Mouse (Mus musculus) cerebellum, adult 18-20 months (tissue): Measurements from ENCODE around the gene Fancg.
"Not testable (repeated sequence)": the region's sequence is repeated elsewhere in the genome, so short reads cannot be mapped to it uniquely, and the experiment has no call there.

ENCODE experiments used
- DNase-seq, 2 experiments: peaks; one replicate each; pipeline ENCODE4 v3.0.0; 2021

Gene Fancg

DNA sequence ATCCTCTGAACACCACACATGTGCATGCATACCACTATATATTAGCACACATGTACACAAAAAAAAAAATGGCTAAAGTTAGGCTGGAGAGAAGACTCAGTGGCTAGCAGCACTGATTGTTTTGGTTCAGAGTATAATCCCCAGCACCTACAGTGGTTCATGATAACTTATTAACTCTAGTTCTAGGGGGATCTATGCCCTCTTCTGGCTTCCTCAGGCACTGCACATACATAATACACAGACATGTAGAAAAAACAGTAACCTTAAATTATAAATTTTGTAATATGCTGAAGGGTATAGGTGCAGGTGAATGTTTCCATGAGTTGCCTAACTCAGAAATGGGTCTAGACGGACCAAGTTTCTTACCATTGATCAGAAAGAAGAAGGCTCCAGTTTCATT is 22.0 kb downstream of the Fancg start:
- no peak for DNase-seq

DNA sequence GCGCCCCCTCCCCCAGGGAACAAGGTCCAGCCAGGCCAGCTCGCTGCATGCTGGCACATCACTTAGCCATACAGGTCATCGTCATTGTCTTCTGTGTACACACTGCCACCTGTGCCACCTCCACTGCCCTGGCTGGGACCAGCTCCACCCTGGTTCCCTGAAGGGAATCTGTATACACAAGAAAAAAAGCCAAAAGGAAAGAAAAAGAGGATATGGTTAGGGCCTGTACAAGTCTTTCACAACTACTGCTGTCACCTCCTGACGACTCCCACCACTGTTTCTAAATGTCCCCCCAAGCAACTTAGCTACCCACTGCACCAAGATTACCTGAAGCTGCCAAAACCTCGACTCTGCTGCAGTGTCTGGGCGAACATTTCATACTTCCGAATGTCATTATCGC is 29.8 kb downstream of the Fancg start:
- not testable (repeated sequence) for DNase-seq

DNA sequence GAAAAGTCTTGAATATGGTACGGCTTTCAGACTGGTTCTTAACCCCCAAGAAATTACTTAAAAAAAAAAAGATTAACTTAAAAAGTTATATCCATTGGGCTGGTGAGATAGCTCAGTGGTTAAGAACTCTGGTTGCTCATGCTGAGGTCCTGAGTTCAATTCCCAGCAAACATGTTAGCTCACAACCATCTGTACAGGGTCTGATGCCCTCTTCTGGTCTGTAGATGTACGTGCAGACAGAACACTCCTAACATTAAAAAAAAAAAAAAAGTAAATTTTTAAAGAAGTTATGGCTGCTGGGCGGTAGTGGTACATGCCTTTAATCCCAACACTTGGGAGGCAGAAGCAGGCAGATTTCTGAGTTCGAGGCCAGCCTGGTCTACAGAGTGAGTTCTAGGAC is 32.2 kb downstream of the Fancg start:
- DNase-seq = no peak

DNA sequence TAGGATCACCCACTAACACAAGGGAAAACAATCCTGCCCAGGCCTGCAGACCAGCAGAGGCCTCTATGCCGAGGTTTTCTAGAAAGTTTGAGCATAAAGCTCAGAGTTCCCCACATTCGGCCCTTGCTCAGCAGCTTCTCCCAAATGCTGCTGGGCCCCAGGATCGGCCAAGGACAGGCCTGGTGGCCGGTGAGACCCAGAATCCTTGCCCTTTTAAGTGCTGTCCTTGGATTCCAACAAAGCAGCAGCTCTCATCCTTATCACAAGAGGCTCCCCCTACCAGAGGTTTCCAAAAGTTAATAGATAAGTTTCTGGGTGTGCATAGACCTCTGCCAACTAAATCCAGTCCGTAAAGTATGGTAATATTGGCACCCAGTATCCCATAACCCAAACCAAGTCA is 36.4 kb downstream of the Fancg start:
- DNase-seq = no peak

DNA sequence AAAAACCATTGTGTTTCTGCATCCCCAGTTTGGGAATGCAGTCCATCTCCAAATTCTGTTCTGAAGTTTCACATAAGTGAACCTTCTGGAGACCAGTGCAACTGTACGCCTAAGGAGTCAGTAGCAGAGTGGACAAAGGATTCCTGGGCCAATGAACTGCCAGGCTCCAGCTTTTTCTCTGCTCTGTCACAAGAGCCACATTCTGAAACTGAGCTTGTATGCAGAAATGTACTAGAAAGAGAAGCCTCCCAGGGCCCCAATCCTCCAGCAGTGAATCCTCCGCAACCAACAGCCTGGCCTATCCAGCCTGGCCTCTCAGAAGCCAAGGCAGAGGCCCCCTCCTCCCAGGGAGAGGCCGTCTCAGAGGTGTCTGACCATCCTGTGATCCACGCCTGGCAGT is 37.4 kb downstream of the Fancg start:
- no peak for DNase-seq

DNA sequence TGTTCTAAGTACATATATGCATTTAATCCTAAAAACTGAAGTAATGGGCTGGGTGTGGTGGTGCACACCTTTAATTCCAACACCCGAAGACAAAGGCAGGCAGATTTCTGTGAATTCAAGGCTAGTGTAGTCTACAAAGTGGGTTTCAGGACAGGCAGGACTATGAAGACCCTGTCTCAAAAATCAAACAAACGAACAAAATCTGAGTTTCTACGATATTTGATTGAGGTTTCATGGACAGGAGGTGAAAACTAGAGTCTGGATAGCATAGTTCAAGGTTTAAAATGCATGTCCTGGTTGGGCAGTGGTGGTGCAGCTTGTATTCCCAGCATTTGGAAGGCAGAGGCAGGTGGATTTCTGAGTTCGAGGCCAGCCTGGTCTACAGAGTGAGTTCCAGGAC is 41.0 kb downstream of the Fancg start, which contains the start of gene 1700022I11Rik:
Gene 1700022I11Rik (plus strand): TSS at position 301 of the 400 bp plus-strand sequence.
- no peak for DNase-seq

DNA sequence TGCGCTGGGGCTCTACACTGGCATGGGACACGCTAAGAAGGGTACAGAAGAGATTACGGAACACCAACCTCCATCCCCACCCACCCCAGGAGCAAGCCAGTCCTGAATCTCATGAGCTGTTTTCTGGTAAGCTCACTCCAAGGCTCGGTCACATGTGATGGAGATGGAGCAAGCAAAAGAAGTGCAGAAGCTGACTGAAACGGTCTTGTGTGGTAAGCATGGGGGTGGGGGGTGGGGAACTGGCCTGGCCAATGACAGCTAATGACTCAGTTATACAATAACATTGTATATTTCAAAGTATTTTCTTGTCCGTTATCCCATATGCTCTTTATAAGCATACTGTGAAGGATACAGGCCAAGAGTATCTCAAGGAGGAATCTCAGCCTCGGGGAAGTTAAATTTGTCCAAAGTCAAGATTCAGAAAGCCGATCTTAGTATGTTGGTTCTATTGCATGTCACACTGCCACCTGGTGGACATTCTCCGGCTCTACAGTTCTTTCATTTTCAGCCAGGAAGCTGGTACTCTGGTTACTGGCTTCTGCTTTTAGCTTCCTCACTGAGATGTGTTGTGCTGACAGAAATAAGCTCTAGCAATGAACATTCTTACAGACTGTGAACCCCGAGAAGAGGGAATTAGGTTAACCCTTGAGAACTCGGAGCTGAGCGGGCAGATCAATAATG is 45.1 kb downstream of the Fancg start:
- peak; percentile 38 to 65 for DNase-seq

DNA sequence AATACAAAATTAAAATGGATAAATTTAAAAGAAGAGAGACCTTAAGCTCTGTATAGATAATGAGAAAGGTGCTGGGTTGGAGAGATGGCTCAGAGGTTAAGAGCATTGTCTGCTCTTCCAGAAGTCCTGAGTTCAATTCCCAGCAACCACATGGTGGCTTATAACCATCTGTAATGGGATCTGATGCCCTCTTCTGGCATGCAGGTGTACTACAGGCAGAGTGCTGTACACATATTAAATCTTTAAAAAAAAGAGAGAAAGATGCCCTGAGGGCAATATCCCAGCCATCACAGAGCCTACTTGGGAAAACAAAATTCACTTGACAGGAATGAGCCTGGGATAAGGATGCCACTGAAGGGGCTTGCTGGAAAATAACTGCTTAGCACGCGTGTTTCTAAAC is 46.8 kb downstream of the Fancg start:
- DNase-seq = no peak

DNA sequence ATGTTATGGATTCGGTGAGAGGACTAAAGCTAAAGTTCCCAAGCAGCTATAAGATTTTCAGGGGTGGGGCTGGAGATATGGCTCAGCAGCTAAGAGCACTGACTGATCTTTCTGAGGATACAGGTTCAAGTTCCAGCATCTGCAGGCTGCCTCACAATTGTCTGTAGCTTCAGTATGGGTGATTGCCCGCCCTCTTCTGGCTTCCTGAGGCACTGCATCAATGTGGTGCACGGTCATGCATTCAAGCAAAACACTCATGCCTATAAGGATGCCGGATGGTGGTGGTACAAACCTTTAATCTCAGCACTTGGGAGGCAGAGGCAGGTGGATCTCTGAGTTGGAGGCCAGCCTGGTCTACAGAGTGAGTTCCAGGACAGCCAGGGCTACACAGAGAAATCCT is 48.7 kb downstream of the Fancg start:
- peak; percentile 67 to 69 for DNase-seq

DNA sequence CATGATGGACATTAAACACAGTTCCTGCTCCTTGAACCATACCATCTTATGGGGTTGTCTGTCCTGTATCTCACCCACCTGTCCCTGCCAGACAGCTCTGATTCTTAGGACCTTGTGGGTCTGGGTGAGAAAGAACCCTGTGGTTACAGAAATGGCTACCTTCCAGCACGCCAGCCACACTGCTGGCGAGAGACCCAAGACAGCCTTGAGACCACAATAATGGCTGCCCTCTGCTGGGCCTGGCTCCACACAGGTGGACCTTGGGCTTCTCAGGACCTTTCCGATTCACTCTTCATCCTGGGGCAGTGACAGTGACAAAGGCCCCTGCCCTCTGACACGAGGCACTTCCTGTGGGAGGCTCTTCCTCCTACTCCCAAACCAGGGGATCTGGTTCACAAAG is 50.9 kb downstream of the Fancg start:
- no peak for DNase-seq

DNA sequence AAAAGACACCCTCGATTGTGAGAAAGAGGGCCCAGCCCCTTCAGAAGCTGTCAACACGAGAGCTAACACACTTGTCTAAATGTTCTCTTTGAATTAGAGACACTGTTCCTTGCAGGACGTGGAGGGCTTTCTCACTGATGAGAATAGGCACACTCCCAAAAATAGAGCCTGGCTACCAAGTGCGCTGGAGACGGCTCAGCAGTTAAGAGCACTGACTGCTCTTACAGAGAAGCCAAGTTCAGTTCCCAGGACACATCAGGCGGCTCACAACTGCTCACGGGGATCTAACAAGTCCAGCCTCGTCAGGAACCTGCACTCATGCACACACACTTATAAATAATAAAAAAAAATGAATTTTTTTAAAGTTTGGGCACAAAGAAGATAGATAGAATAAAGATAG is 51.4 kb downstream of the Fancg start:
- DNase-seq = no peak

DNA sequence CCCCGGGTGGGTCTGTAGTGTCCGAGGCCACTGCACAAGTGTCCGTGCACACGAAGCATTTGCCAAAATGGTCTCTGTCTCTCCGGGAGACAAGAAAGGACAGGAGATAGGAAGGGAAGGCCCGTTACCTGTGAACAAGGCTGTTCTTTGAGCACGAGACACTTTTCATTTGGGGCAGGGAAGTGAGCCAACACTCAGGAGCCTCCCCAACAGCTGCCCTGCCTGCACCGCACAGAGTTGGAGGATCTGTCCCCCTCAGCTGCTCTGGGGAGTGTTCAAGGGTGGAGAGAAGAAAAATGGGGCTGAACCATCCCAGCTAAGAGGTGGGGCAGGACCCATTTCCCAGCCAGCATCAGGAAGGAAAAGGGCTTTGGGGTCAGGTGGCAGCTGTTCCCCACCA is 52.3 kb downstream of the Fancg start:
- DNase-seq = no peak

DNA sequence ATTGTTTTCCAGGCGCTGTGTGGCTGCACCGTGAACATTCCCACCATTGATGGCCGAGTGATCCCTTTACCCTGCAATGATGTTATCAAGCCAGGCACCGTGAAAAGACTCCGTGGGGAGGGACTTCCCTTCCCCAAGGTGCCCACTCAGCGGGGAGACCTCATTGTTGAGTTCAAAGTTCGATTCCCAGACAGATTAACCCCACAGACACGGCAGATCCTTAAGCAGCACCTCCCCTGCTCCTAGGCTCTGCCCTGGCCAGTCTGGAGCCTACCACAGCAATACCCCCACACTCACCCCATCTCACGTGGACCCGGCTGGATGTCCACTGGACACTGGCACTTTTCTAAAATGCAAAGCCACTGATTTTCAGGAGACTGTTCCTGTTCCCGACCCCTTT is 53.0 kb downstream of the Fancg start:
- no peak for DNase-seq

DNA sequence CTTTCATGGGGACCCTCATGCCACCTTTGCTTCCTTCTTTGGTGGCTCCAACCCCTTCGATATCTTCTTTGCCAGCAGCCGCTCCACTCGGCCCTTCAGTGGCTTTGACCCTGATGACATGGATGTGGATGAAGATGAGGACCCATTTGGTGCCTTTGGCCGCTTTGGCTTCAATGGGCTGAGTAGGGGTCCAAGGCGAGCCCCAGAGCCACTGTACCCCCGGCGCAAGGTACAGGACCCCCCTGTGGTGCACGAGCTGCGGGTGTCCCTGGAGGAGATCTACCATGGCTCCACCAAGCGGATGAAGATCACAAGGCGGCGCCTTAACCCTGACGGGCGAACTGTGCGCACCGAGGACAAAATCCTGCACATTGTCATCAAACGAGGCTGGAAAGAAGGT is 53.7 kb downstream of the Fancg start:
- no peak for DNase-seq

DNA sequence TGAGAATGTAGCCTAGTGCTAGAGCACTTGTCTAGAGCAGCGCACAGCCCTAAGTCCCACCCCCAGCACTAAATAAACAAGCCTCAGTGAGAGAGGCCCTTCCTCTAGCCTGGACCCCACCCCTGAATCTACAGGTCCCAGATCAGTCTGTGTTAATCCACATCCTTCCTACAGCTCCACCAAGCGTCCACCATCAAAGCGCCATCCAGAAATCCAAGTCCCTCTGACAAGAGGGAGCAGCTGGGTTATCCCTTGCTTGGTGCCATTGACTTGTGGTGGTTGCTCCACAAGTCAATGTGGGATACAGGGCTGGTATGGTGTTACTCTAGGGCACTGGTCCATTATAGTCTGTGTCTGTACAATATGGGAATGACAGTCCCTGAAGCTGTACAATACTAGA is 55.1 kb downstream of the Fancg start:
- no peak for DNase-seq

DNA sequence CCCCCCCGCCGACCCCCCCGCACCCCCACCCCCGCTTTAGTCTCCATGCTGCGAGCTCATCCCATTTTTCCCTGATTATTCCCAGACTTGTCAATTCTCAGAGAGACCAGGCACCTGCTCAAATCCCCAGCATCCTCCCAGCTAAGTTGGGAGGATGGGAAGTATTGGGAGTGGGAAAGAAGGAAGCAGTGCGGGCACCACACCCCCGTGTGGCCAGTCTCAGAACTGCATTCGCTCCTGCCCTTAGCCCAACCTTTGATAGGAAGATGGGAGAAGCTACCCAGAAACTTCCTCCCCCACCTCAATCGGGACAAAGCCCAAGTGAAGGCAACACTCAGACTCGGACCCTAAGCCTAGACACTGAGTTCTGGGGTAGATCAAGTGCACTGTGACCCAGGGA is 56.0 kb downstream of the Fancg start:
- DNase-seq = peak; percentile 80 to 89

DNA sequence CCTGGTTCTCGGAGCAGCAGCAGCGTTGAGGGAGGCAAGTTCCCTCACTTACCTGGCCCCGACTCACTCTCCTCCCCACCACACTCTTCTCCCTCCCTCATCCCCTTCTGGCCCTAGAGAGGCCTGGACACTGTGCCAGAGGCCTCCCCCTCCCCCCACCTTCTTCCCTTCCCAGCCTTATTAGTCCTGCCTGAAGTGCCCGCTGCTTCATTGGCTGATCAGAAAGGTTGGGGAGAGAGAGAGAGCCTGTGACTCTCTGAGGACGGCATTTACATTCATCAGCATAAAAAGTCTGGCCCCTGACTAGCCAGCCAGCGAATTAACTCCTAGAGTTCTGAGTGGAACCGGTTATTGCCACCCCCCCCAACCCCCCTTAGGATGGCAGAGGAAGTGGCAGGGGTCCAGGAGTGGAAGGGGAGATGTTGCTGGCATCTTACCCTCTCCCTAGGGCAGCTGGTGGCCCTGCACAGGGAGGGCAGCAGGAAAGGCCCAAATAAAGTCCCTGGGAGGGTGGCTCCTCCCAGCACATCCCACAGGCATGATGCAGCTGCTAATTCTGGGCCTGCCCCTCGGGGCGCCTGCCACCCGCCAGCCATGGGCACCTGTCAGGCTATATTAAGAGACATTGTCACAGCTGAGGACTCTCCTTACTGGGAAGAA is 56.7 kb downstream of the Fancg start:
- DNase-seq = peak; percentile 51 to 54

DNA sequence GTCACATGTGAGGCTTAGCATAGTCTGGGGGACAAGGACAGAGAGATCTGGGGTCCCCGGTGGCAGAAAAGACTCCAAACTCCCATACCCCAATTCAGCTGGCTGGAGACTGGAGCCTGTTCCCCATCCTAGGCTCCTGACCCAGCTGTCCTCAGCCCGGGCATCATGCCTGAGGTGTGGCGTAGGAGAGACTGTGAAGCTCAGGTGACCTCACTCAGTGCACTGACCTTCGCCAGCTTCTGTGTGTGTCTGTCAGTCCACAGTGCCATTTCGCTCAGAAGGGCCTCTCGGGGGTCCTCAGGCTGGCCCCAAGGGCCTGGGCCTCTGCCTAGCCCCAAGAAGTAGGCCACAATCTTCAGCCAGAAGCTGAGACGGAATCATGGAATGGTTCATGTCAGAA is 57.7 kb downstream of the Fancg start:
- DNase-seq = peak; percentile 38 to 43
